Mouse (Mus musculus) bone marrow macrophage, adult 2 months (primary cell): Measurements from ENCODE around the gene Naglu. TPM values are rescaled to one million over a fixed set of nuclear protein-coding genes. Genes with fewer than 3 reads are reported as not detected.

Source experiments
- H3K27ac ChIP-seq: 2 replicates; pipeline ENCODE4 v1.5.1; 2012; ENCODE audit warnings: low read depth, low read length; ENCODE audit not compliant: insufficient read depth
- H3K4me1 ChIP-seq: 2 replicates; pipeline ENCODE4 v1.6.1; 2012; ENCODE audit warnings: low read length; ENCODE audit not compliant: control insufficient read depth, insufficient read depth
- H3K4me3 ChIP-seq: 2 replicates; pipeline ENCODE4 v1.5.1; 2012; ENCODE audit warnings: mild to moderate bottlenecking, low read length, moderate library complexity; ENCODE audit not compliant: insufficient read depth
- CTCF ChIP-seq: IDR thresholded peaks from 2 replicates; pipeline ENCODE4 v1.5.1; 2012; ENCODE audit warnings: low read depth, mild to moderate bottlenecking, low read length, moderate library complexity
- POLR2A ChIP-seq: IDR thresholded peaks from 2 replicates; pipeline ENCODE4 v1.6.1; 2012; ENCODE audit warnings: mild to moderate bottlenecking, low read depth, low read length, borderline replicate concordance
- polyA plus RNA-seq: library from polyadenylated mRNA; stranded (reverse); fragments of >200 nt; gene quantifications from 2 replicates; pipeline ENCODE4 v1.2.4, GENCODE M21; 2012; ENCODE audit not compliant: missing spikeins, insufficient read depth, insufficient read length

Gene Naglu
- polyA plus RNA-seq, 1 experiment, result 64.3 TPM

- H3K4me3 ChIP-seq, result no peak overlapping the region
- TF ChIP-seq POLR2A, result no peak
- TF ChIP-seq CTCF, result no peak
- H3K4me1 ChIP-seq, result no peaks in the 10 kb centered on the region
- no peak overlapping the region for H3K27ac ChIP-seq
Measured at GRCm38 (mm10) chr11:101034614-101035327, 35.0 kb upstream of the Naglu start.

GRCm38 (mm10) chr11:101035328-101035695, 34.5 kb upstream of the Naglu start:
- Histone ChIP-seq H3K4me1 (no peaks in the 10 kb centered on the region), H3K4me3 (no peak overlapping the region), H3K27ac (no peak overlapping the region)
- no peak for TF ChIP-seq POLR2A
- no peak for TF ChIP-seq CTCF

GRCm38 (mm10) chr11:101037795-101038194, 32.0 kb upstream of the Naglu start:
- TF ChIP-seq CTCF (no peak), POLR2A (no peak)
- Histone ChIP-seq H3K27ac (no peak overlapping the region), H3K4me3 (no peak overlapping the region), H3K4me1 (no peaks in the 10 kb centered on the region)

- Histone ChIP-seq H3K27ac (no peak overlapping the region), H3K4me3 (no peak overlapping the region), H3K4me1 (no peaks in the 10 kb centered on the region)
- TF ChIP-seq CTCF (no peak), POLR2A (no peak)
Measured at GRCm38 (mm10) chr11:101045826-101046225, 24.0 kb upstream of the Naglu start.

- Histone ChIP-seq H3K27ac (no peak overlapping the region), H3K4me1 (no peaks in the 10 kb centered on the region), H3K4me3 (no peak overlapping the region)
- no peak for TF ChIP-seq POLR2A
- TF ChIP-seq CTCF, result no peak
Measured at GRCm38 (mm10) chr11:101046440-101046839, 23.4 kb upstream of the Naglu start.

- TF ChIP-seq CTCF, result no peak
- TF ChIP-seq POLR2A, result no peak
- H3K4me3 ChIP-seq, result no peak overlapping the region
Measured at GRCm38 (mm10) chr11:101047502-101047901, 22.3 kb upstream of the Naglu start.

GRCm38 (mm10) chr11:101050359-101050758, 19.5 kb upstream of the Naglu start:
- Histone ChIP-seq H3K27ac (no peak overlapping the region), H3K4me3 (no peak overlapping the region), H3K4me1 (no peaks in the 10 kb centered on the region)
- TF ChIP-seq CTCF, result no peak
- TF ChIP-seq POLR2A, result no peak

More at GRCm38 (mm10) chr11:101047502-101047901, 22.3 kb upstream of the Naglu start:
- Histone ChIP-seq H3K27ac (no peak overlapping the region), H3K4me1 (no peaks in the 10 kb centered on the region)

GRCm38 (mm10) chr11:101051051-101051493, 18.7 kb upstream of the Naglu start:
- no peaks in the 10 kb centered on the region for H3K4me1 ChIP-seq
- H3K27ac ChIP-seq, result no peak overlapping the region
- H3K4me3 ChIP-seq, result no peak overlapping the region
- TF ChIP-seq POLR2A (no peak), CTCF (no peak)

GRCm38 (mm10) chr11:101051617-101052016, 18.2 kb upstream of the Naglu start:
- Histone ChIP-seq H3K4me3 (no peak overlapping the region), H3K27ac (no peak overlapping the region), H3K4me1 (no peaks in the 10 kb centered on the region)
- TF ChIP-seq POLR2A (no peak), CTCF (no peak)

GRCm38 (mm10) chr11:101052751-101053473, 16.9 kb upstream of the Naglu start:
- no peaks in the 10 kb centered on the region for H3K4me1 ChIP-seq
- TF ChIP-seq POLR2A (no peak), CTCF (no peak)
- H3K27ac ChIP-seq, result no peak overlapping the region
- H3K4me3 ChIP-seq, result no peak overlapping the region
